Mouse (Mus musculus) testis, postnatal 14 days (tissue): ENCODE data around the gene Kcnk3.
A peak's percentile ranks its signal among the peaks of the same experiment; 100 is the strongest.

ENCODE experiments used
- DNase-seq: peaks from one replicate; pipeline ENCODE4 v3.0.0; 2021; ENCODE audit warnings: low spot score

The Kcnk3 gene

DNA sequence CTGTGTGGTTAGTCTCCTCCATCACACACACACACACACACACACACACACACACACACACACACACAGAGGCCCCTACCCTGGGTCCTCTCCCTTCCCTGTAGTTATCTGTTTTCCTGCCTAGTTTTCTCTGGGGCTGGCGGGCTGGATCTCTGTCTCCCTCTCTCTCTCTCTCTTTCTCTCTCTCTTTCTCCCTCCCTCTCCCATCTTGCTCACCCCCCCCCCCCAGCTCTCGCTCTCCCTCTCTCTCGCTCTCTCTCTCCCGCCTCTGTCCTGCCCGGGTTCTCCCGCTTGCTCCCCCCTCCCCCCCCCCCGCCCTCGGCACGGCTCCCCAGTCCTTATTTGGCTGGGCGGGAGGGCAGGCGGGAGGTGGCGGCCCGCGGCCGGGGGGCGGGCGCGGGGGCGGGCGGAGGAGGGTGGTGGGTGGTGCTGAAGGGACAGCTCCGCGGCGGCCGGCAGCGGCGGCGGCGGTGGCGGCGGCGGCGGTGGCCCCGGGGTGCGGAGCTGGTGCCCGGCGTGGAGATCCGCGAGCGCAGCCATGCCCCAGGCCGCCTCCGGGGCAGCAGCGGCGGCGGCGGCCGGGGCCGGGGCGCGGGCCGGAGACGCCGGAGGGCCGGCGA lies at the start of gene Kcnk3:
Gene Kcnk3, plus strand, starts transcription at position 490 of the 620 bp plus-strand sequence.
- peak; percentile 40 for DNase-seq

DNA sequence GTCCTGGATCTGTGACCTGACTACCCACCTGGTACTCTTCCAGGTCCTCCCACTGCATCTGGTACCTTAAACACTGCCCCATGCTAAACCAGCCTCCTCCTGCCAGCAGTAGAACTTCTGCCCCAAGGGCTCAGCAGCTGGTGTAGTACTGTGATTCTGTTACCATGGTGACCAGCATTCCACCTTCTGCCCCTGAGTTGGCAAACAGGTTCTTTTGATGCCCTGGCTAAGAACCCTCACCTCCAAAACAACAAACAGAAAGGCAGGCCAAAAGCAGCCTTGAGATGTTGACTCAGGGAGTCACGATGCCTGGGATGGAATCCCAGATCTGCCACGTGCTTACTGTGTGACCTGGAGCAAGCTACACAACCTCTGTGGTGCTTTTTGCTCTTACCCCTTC lies 42.3 kb upstream of the Kcnk3 start, which contains the start of gene Cib4:
Gene Cib4, minus strand, starts transcription at position 139 of the 400 bp plus-strand sequence.
- no peak for DNase-seq

GRCm38 (mm10) chr5:30548681-30549080 lies 39.3 kb upstream of the Kcnk3 start:
- DNase-seq, result no peak

DNA sequence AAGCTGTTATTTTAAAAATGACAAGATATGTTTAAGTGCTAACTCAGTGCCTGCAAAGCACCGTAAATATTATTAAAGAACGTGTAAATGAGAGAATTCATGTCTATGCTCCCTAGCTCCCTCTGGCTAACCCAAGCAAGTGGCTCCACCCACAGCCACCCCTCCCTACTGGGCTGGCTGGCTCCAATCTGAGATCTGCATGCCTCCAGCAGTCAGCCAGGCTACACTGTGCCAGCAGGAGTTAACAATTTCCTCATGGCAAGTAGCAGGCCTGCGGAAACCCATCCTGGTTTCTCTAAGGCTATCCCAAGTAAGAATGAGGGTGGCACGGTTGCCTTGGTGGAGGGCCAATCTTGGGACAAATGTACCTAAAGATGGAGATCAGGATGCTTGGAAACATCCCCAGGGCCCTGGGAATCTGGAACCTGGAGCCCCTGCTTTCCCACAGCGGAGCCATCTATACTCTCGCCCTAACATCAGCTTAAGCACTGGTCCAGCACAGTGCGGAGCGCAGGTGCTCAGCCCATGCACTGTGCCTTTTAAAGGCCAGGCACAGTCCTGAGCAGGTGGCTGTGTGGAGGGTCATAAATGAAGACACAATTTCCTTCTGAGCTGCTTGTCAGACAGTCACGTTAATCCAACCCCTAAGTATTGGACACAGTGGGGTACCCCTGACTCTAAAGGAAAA lies 37.5 kb upstream of the Kcnk3 start:
- no peak for DNase-seq

- DNase-seq, result no peak
Measured at GRCm38 (mm10) chr5:30551022-30551638, 36.8 kb upstream of the Kcnk3 start.

DNA sequence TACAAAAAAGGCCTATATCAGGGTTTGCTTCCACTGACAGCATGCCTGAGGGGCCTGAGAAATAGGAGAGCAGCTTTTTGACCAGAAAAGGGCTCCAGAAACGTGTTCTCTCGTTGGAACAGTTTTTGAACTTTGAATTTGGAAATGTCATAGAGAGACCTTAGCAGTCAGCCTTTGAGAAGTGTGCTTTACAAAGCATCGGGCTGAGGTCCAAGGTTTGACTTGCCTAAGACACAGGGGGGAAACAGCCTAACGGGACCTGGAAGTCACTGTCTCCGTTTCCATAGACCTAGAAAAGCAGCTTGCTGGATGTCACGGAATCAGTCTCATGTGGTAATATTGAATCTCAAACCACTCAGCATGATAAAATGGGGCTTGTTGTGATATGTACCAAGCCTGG lies 36.0 kb upstream of the Kcnk3 start:
- no peak for DNase-seq

- DNase-seq, result no peak
Measured at GRCm38 (mm10) chr5:30553936-30554335, 34.0 kb upstream of the Kcnk3 start.

DNA sequence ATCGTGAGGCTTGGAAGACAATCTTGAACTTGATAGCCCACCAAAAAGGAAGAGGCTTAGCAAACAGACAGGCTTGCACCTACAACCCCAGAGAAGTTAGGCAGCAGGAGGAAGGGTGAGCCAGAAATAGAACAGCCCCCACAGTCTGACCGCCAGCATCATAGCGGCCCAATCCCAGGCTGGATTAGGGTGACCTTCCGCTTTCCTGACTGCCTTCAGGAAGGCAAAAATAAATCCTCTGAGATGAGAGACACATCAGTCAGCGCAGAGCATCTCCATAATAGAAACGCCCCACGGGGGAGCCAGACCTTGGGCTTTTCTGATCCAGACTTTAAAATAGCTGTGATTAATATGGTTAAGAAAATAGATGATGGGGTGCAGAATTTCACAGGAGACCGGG lies 33.0 kb upstream of the Kcnk3 start:
- DNase-seq, result no peak

DNA sequence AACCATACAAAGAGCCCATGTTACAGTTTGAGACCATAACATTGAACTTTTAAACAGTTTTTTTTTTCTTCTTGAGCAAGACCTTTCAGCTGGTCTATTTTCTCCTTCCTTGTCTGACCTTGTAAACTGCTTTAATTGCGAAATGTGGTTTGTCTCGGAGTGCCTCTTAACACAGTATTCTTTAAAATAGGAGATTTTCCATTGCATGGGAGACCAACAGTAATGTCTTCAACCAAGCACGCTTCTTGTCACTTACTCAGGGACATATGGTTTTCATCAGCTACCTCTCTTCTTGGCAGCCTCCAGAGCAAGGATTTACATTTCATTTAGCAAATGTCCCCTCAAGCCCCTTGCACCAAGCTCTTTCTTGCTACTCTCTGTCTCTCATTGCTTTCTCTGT lies 31.7 kb upstream of the Kcnk3 start:
- DNase-seq, result no peak

DNA sequence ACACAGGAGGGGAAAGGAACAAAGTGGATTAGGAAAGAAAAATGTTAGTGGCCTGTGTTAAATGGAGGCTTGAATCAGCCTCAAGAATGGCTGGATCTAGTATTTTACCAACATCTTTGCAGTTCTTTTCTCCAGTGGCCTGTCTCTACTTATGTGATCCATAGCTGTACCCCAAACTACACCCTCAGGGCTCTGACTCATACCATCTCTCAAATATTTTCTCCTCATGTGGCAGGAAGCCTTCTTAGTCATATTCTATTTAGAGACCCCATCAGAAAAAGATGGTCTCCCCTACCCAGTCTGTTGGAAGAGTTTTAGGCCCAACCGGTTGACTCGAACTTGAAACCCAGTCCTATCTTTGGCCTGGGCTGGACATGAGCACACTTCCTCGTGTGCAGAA lies 28.5 kb upstream of the Kcnk3 start:
- DNase-seq, result no peak

DNA sequence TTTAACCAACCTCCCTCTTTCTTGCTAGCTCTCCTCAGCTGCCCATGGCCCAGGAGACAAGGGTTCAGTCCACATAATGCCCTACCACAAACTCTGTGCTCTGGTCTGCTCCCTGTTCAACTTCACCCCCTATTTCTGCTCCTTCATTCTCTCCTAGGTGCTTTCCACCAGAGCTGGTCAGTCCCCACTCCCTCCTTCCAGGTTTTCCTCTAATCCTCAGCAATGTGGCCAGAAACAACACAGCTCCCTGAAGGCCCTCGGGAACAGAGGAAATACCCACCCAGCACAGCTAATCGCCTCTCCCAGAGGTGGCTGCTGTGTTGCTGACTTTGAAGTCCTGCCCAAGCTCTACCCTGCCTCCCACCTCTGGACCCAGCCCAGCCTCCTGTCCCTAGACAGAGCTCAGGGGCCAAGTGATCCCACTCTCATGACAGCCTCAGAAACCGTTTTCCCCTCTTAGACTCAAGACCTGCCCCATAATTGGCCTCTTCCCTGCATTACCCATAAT lies 27.9 kb upstream of the Kcnk3 start:
- no peak for DNase-seq

GRCm38 (mm10) chr5:30568479-30568878 lies 19.5 kb upstream of the Kcnk3 start:
- no peak for DNase-seq

- DNase-seq, result no peak
Measured at GRCm38 (mm10) chr5:30571820-30572219, 16.1 kb upstream of the Kcnk3 start.

- DNase-seq, result peak; percentile 38
Measured at GRCm38 (mm10) chr5:30574367-30574766, 13.6 kb upstream of the Kcnk3 start.

GRCm38 (mm10) chr5:30576233-30576632 lies 11.7 kb upstream of the Kcnk3 start:
- DNase-seq, result no peak

DNA sequence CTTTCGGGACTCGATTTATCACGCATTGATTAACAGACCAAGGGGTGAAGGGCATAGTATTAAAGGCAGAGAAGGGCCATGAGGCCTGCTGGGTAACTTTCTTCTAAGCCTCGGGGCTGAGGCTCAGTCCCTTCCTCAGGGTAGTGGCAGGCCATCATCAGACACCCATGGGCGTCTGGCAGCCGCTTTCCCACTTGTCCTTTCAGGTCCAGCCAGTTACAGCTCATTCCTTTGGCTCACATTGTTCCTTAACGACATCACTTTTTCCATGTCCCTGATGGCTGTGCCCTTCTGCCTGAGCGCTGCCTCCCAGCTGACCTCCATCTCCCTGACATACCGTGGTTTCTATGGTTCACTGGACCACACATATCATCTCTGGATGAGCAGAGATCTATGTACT lies 10.7 kb upstream of the Kcnk3 start:
- no peak for DNase-seq

- DNase-seq, result no peak
Measured at GRCm38 (mm10) chr5:30577654-30578310, 10.2 kb upstream of the Kcnk3 start.

DNA sequence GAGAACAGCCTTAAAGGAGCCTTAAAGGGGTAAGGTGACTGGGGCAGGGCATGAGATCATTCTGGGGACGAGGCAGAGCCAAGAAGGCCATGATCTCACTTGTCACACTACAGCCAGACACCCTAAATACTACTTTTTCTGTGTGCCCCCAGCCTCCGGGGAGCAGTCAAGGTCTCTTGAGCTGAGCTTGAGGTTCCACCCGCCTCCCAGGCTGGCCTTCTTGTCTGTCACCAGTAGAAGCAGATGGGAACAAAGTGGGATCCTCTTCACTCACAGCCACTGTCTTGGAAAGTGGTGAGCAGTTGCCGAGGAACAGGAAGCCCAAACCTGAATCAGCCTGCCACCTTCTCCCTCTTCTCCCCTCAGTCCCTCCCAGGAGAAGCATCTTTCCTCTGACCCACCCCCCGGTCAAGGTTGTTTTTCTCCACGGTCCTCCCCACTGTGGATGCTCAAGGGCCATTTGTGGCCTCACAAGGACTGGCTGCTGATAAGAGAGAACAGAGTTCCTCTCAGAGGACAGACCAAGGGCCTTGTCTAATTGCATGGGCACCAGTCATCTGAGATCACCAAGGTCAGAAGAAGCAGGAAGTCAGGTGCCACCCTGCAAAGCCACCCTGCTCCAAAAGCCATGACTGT lies 9.4 kb upstream of the Kcnk3 start:
- DNase-seq, result no peak

- no peak for DNase-seq
Measured at GRCm38 (mm10) chr5:30580725-30581124, 7.2 kb upstream of the Kcnk3 start.

DNA sequence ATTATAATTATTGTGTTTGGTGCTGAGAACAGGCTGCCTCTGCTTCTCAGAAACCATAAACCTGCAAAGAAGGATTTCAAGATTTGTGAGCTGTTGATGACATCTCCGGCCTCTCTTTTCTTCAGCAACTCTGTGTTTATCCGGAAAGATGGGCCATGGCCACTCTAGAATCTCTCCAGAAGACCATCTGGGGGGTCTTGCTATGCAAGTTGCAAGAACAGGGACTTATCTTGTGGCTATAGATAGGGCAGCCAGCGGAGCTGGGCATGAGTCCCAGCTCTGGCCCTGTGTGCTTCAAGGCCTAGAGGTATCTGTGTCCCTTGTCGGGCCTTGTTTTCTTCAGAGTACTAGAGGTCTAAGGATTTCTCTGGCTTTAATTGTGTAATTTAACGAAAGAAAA lies 6.0 kb upstream of the Kcnk3 start:
- DNase-seq, result no peak

DNA sequence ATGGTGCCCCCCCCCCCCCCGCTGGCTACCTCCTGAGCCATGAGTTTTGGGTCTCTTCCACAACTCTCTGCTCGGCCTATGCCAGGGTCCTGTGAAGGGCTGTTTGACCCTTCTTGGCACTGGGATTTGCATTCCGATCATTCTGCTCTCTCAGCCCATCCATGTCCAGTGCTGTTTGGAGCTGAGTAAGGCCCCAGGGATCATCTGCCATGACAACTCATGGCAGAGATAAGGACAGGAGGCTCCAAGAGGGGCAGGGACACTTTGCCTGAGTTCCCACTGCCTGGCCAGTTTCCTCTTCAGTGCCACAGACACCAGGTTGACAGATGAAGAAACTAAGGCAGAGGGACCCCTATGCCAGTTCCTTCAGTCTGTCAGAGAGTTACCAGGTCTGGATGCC lies 1.4 kb upstream of the Kcnk3 start:
- no peak for DNase-seq

- no peak for DNase-seq
Measured at GRCm38 (mm10) chr5:30587101-30587500, 869 bp upstream of the Kcnk3 start.
